Comparison of ENCODE assay signal across 36 mouse cellular contexts in genomic region chr14:19674046-19674445, GRCm38 (mm10).
"Had no signal": no experiment of that assay in that cellular context is flagged by ENCODE, and none has a peak within 500 bp of the region (broad histone marks: within the 10 kb centered on the region; RNA-seq: fewer than 3 reads in every experiment).

No protein-coding gene starts in this region.

- H3K4me2 ChIP-seq: heart, embryonic 11.5 days; heart, embryonic 12.5 days; heart, embryonic 13.5 days; heart, embryonic 15.5 days; hindbrain, embryonic 12.5 days; hindbrain, embryonic 13.5 days; hindbrain, embryonic 14.5 days; hindbrain, embryonic 15.5 days; intestine, embryonic 15.5 days; kidney, embryonic 15.5 days had no signal

- H3K9ac ChIP-seq: heart, embryonic 12.5 days; heart, embryonic 13.5 days; heart, embryonic 15.5 days; hindbrain, embryonic 12.5 days; hindbrain, embryonic 13.5 days; hindbrain, embryonic 14.5 days; hindbrain, embryonic 15.5 days; intestine, embryonic 15.5 days; kidney, embryonic 15.5 days had no signal

- H3K9me3 ChIP-seq: heart, embryonic 10.5 days; heart, embryonic 12.5 days; heart, embryonic 13.5 days; heart, embryonic 15.5 days; hindbrain, embryonic 10.5 days; hindbrain, embryonic 12.5 days; hindbrain, embryonic 13.5 days; hindbrain, embryonic 15.5 days; intestine, embryonic 15.5 days; kidney, embryonic 15.5 days had no signal

- H3K27me3 ChIP-seq: heart, embryonic 12.5 days; heart, embryonic 13.5 days; heart, embryonic 15.5 days; hindbrain, embryonic 12.5 days; hindbrain, embryonic 13.5 days; hindbrain, embryonic 15.5 days; intestine, embryonic 15.5 days; kidney, embryonic 15.5 days had no signal

- H3K4me3 ChIP-seq: heart, embryonic 10.5 days; heart, embryonic 12.5 days; heart, embryonic 13.5 days; heart, embryonic 15.5 days; hindbrain, embryonic 10.5 days; hindbrain, embryonic 12.5 days; hindbrain, embryonic 13.5 days; hindbrain, embryonic 15.5 days; intestine, embryonic 15.5 days; kidney, embryonic 15.5 days; layer of hippocampus, adult 2 months; left cerebral cortex, adult 2 months had no signal

- H3K36me3 ChIP-seq: heart, embryonic 10.5 days; heart, embryonic 12.5 days; heart, embryonic 13.5 days; heart, embryonic 15.5 days; hindbrain, embryonic 10.5 days; hindbrain, embryonic 12.5 days; hindbrain, embryonic 13.5 days; hindbrain, embryonic 15.5 days; intestine, embryonic 15.5 days; kidney, embryonic 15.5 days had no signal

- H3K4me1 ChIP-seq: heart, embryonic 10.5 days; heart, embryonic 12.5 days; heart, embryonic 13.5 days; heart, embryonic 15.5 days; hindbrain, embryonic 10.5 days; hindbrain, embryonic 12.5 days; hindbrain, embryonic 13.5 days; hindbrain, embryonic 15.5 days; intestine, embryonic 15.5 days; kidney, embryonic 15.5 days had no signal

- ATAC-seq: hindbrain, embryonic 16.5 days; hindbrain, postnatal 0 days; inflammation-experienced regulatory T-cells, adult 6 months; intestine, embryonic 15.5 days; intestine, embryonic 16.5 days; intestine, postnatal 0 days had no signal

- DNase-seq: heart, postnatal 10 days; heart, postnatal 14 days; heart, postnatal 36 days; heart, postnatal 4 days; kidney, adult 11 months; kidney, adult 18-20 months; kidney, adult 2 months; kidney, adult 8-10 months; kidney, adult 9 months; kidney, postnatal 10 days; kidney, postnatal 14 days; kidney, postnatal 25 days; kidney, postnatal 36 days; kidney, postnatal 4 days; layer of hippocampus, adult 9-11 months; layer of hippocampus, postnatal 36 days had no signal

- H3K27ac ChIP-seq: heart, embryonic 10.5 days; heart, embryonic 13.5 days; heart, embryonic 15.5 days; hindbrain, embryonic 10.5 days; hindbrain, embryonic 12.5 days; hindbrain, embryonic 13.5 days; hindbrain, embryonic 14.5 days; hindbrain, embryonic 15.5 days; hindbrain, postnatal 0 days; intestine, embryonic 15.5 days; kidney, embryonic 15.5 days; kidney, postnatal 0 days; layer of hippocampus, adult 2 months; left cerebral cortex, adult 2 months had no signal
